Mouse (Mus musculus): Measurements from ENCODE around the gene Hist2h2bb. TPM values are rescaled to one million over a fixed set of nuclear protein-coding genes. Genes with fewer than 3 reads are reported as not detected.

Hist2h2bb gene
- polyA plus RNA-seq, 1 experiment from 2014 or later: 23.7 TPM

DNA sequence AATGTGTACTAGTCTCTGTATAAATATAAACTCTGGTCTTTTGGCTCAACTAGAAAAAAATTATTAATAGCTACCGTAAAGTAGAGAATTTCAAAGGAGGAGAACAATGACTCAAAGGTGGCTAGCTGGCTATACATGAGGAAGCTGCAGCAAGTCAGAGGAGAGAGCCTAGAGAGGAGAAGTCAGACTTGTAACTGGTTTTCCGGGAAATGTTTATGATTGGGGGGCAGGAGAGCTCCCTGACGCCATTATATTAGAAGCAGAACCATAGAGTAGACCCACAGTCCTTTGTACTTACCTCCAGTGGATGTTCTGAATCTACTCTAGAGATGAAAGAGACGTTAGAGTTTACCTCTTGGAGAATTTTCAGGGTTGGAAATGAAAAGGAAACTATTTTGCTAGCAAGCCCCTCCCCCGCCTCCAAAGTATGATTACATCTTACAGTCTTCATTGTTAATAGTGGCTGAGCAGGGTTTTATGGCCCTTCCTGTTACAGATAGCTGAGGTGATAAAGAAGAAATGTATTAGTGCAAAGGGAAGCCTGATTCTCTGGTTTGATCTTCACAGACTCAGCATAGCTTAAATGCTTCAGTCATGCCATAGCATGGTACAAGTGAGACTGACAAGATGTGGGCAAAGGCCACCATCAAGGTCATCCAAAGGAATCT lies 13.5 kb upstream of the Hist2h2bb start:
- 0 out of 2 replicates have a peak, but pooled peaks cover 8% of the 10 kb centered on the region for H3K4me1 ChIP-seq (ENCODE audit: control insufficient read depth, insufficient read depth, low read length)
- no peaks in the 10 kb centered on the region for H3K9me3 ChIP-seq (ENCODE audit: control insufficient read depth, low read depth, low read length)
- H3K27me3 ChIP-seq (ENCODE audit: control insufficient read depth, insufficient read depth, low read length): no peaks in the 10 kb centered on the region
- H3K4me2 ChIP-seq (replicated peaks; ENCODE audit: low read depth, low read length): no peak overlapping the region
- H3K36me3 ChIP-seq (ENCODE audit: control insufficient read depth, insufficient read depth, low read length): no peaks in the 10 kb centered on the region
- 54% methylated on average over 5 of the region's 5 CpGs for WGBS
- ATAC-seq (ENCODE audit: insufficient number of reproducible peaks, insufficient read depth, low FRiP score, low read depth): no peak
- H3K27ac ChIP-seq (ENCODE audit: low read length): 0 out of 2 replicates have a peak overlapping the region, but pooled peaks have one; percentile 6
- no peak overlapping the region for H3K4me3 ChIP-seq (ENCODE audit: low read depth, low read length)
- no peak overlapping the region for H3K9ac ChIP-seq (replicated peaks; ENCODE audit: low read depth, low read length)

DNA sequence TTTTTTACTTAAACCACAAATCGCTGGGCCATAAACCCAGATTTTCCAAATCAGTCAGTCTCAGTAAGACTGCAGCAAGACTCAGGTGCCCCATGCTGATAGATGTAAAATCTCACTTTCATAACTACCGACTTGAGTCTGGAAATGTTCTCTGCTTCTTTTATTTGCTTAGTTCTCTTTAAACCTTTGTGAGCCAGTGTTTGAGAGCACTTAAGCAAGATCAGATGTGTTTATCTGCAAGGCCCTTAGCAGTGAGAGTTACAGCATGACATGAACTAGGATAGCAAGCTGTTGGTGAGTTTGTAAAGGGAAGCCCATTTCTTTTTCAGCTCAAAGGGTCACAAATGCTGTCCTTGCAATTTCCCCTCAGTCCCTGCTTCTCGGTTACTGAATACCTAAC lies 12.4 kb upstream of the Hist2h2bb start:
- H3K27me3 ChIP-seq (ENCODE audit: control insufficient read depth, insufficient read depth, low read length): no peaks in the 10 kb centered on the region
- no peak for ATAC-seq (ENCODE audit: insufficient number of reproducible peaks, insufficient read depth, low FRiP score, low read depth)
- no peaks in the 10 kb centered on the region for H3K36me3 ChIP-seq (ENCODE audit: control insufficient read depth, insufficient read depth, low read length)
- H3K9me3 ChIP-seq (ENCODE audit: control insufficient read depth, low read depth, low read length): no peaks in the 10 kb centered on the region
- no peak overlapping the region for H3K27ac ChIP-seq (ENCODE audit: low read length)
- peaks cover 13% of the 10 kb centered on the region; the same call in 1 of the 2 replicates for H3K4me1 ChIP-seq (ENCODE audit: control insufficient read depth, insufficient read depth, low read length)
- no peak overlapping the region for H3K9ac ChIP-seq (replicated peaks; ENCODE audit: low read depth, low read length)
- H3K4me2 ChIP-seq (replicated peaks; ENCODE audit: low read depth, low read length): no peak overlapping the region
- WGBS: 68% methylated on average over 3 of the region's 3 CpGs
- H3K4me3 ChIP-seq (ENCODE audit: low read depth, low read length): no peak overlapping the region

DNA sequence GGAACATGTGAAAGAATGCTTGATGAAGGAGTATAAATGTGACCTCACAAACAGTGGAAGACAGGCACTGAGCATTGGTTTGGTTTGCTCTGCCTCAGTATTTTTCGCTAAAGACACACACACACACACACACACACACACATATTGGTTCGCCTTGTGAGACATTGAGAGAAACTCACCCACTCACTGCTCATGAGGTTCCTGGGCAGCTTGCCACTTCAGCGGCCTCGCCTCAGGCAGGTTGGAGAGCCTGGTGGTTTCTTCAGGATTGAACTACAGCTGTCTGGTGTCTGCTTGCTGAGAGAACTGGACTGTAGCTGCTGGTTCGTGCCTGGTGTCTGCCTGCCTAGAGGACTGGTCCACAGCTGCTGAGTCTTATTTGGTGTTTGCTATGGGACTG lies 9.3 kb upstream of the Hist2h2bb start:
- Histone ChIP-seq H3K27ac (ENCODE audit: low read length) (no peak overlapping the region), H3K4me2 (replicated peaks; ENCODE audit: low read depth, low read length) (no peak overlapping the region), H3K9me3 (ENCODE audit: control insufficient read depth, low read depth, low read length) (no peaks in the 10 kb centered on the region), H3K4me1 (ENCODE audit: control insufficient read depth, insufficient read depth, low read length) (peaks cover 21% of the 10 kb centered on the region), H3K27me3 (ENCODE audit: control insufficient read depth, insufficient read depth, low read length) (no peaks in the 10 kb centered on the region), H3K36me3 (ENCODE audit: control insufficient read depth, insufficient read depth, low read length) (no peaks in the 10 kb centered on the region), H3K4me3 (ENCODE audit: low read depth, low read length) (no peak overlapping the region), H3K9ac (replicated peaks; ENCODE audit: low read depth, low read length) (no peak overlapping the region)
- WGBS: 94% methylated on average over 5 of the region's 5 CpGs
- no peak for ATAC-seq (ENCODE audit: insufficient number of reproducible peaks, insufficient read depth, low FRiP score, low read depth)

DNA sequence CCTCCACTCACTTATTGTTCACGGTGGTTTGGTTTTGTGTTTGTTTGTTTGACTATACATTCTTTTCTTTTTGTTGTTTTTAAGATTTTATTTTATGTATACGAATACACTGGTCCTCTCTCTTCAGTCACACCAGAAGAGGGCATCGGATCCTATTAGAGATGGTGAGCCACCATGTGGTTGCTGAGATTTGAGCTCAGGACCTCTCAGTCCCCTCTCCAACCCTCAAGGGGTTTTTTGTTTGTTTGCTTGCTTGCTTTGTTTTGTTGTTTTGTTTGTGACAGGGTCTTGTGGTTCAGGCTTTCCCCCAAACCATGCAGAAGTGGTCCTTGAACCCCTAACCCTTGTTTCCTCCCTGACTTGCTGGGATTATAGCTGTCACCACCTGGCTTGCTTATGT lies 7.9 kb upstream of the Hist2h2bb start:
- Histone ChIP-seq H3K9ac (replicated peaks; ENCODE audit: low read depth, low read length) (peak overlapping the region; percentile 79; the same call in 1 of the 2 replicates), H3K27ac (ENCODE audit: low read length) (peak overlapping the region; percentile 98), H3K4me2 (replicated peaks; ENCODE audit: low read depth, low read length) (peak overlapping the region; percentile 79), H3K4me3 (ENCODE audit: low read depth, low read length) (peak overlapping the region; percentile 58), H3K27me3 (ENCODE audit: control insufficient read depth, insufficient read depth, low read length) (no peaks in the 10 kb centered on the region), H3K36me3 (ENCODE audit: control insufficient read depth, insufficient read depth, low read length) (no peaks in the 10 kb centered on the region), H3K9me3 (ENCODE audit: control insufficient read depth, low read depth, low read length) (no peaks in the 10 kb centered on the region), H3K4me1 (ENCODE audit: control insufficient read depth, insufficient read depth, low read length) (peaks cover 13% of the 10 kb centered on the region)
- 51% methylated on average over 3 of the region's 3 CpGs for WGBS
- ATAC-seq (ENCODE audit: insufficient number of reproducible peaks, insufficient read depth, low FRiP score, low read depth): no peak

DNA sequence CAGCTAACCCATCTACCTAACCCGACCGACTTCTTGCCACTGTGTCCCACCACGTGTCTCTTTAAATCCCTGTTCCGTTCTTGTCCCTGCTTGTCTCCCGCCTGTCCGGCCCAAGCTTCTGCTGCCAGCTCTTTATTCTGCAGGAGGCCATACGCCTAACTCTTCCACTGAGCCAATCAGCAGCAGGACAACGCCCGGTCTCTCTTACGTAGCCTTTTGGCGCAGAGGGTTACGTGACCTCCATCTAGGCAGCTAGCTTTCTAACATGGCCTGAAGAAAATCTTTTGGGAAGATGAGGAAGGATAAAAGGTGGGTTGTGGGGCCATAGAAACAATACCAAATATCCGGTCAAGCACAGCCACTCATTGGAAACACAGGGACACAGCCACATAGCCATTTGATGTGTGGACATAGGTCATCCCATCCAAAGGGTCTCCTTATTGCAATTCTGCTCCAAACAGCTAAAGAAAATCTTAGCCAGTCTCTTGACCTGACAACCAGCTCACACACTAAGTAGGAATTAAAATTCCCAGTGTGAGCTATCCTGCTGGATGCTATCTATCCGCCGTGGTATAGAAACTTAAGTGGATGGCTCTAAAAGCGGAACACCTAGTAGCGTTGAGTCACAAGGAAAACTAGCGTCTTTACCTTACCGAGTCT lies 7.2 kb upstream of the Hist2h2bb start:
- Histone ChIP-seq H3K9ac (replicated peaks; ENCODE audit: low read depth, low read length) (peak overlapping the region; percentile 79), H3K4me3 (ENCODE audit: low read depth, low read length) (peak overlapping the region; percentile 58), H3K9me3 (ENCODE audit: control insufficient read depth, low read depth, low read length) (no peaks in the 10 kb centered on the region), H3K4me2 (replicated peaks; ENCODE audit: low read depth, low read length) (peak overlapping the region; percentile 79), H3K4me1 (ENCODE audit: control insufficient read depth, insufficient read depth, low read length) (peaks cover 13% of the 10 kb centered on the region), H3K27me3 (ENCODE audit: control insufficient read depth, insufficient read depth, low read length) (no peaks in the 10 kb centered on the region), H3K36me3 (ENCODE audit: control insufficient read depth, insufficient read depth, low read length) (no peaks in the 10 kb centered on the region), H3K27ac (ENCODE audit: low read length) (peak overlapping the region; percentile 98)
- under 1% methylated on average over 19 of the region's 19 CpGs for WGBS
- ATAC-seq (ENCODE audit: insufficient number of reproducible peaks, insufficient read depth, low FRiP score, low read depth): peak; percentile 88

DNA sequence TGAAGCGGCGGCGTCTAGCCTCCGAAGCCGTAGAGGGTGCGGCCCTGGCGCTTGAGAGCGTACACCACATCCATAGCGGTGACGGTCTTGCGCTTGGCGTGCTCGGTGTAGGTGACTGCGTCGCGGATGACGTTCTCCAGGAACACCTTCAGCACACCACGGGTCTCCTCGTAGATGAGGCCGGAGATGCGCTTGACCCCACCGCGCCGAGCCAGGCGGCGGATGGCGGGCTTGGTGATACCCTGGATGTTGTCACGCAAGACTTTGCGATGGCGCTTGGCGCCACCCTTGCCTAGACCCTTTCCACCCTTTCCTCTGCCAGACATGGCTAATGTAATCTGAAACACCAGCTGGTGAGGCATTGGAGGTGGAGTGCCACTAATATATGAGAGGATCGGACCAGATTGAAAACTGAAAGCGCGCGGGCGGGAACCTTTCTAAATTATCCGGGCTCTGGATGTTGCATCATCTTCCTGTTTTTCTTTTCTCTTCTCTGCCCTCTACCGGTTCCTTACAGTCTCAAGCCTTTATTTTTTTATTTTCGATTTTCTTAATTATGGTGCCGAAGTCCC lies 6.5 kb upstream of the Hist2h2bb start, which contains the start of gene Hist2h4:
Gene Hist2h4, minus strand, starts transcription at position 333 of the 572 bp plus-strand sequence.
- no peaks in the 10 kb centered on the region for H3K27me3 ChIP-seq (ENCODE audit: control insufficient read depth, insufficient read depth, low read length)
- WGBS: under 1% methylated on average over 40 of the region's 40 CpGs
- peak; percentile 87 for ATAC-seq (ENCODE audit: insufficient number of reproducible peaks, insufficient read depth, low FRiP score, low read depth)
- no peaks in the 10 kb centered on the region for H3K36me3 ChIP-seq (ENCODE audit: control insufficient read depth, insufficient read depth, low read length)
- H3K9me3 ChIP-seq (ENCODE audit: control insufficient read depth, low read depth, low read length): no peaks in the 10 kb centered on the region
- peak within 1 kb of the TSS; percentile 79 for H3K4me2 ChIP-seq (replicated peaks; ENCODE audit: low read depth, low read length)
- peak within 1 kb of the TSS; percentile 98 for H3K27ac ChIP-seq (ENCODE audit: low read length)
- peak within 1 kb of the TSS; percentile 58 for H3K4me3 ChIP-seq (ENCODE audit: low read depth, low read length)
- peak within 1 kb of the TSS; percentile 79 for H3K9ac ChIP-seq (replicated peaks; ENCODE audit: low read depth, low read length)
- peaks cover 16% of the 10 kb centered on the region for H3K4me1 ChIP-seq (ENCODE audit: control insufficient read depth, insufficient read depth, low read length)

DNA sequence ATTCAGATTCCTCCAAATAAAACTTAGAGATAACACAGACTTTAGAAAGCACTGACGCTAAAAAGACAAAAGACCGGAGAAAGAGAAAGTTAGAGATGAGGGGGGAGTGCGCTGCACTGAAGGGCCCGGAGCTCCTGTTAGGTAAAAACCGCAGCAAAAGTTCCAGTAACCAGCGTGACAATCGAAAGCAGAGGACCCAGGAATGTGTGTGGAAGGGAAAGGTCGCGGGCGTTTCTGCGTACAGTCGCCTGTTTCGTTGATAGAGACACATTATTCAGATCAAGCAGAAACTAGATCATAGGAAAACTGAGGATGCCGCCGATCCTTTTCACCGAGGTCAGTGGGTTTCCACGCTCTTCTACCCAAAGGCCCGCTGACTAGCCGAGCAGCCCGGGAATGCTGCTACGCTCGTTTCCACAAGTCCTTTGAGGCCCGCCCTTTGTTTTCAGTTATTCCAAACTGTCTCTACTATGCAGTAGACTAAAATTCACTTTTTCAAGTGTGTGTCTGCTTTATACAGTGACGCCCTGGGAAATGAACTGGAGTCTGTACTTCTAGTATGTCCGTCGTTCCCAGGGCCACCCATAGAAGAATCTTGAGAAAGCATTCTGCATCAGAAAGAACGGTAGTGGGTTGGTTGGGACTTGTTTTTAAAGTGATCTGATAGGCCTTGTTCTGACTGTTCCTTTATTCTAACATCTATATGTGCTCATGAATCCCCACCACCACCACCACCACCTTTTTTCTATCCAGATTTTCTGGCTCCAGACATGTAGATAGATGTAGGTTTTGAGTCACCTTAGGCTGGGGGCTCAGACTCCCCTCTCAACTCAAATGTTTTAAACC lies 5.8 kb upstream of the Hist2h2bb start:
- H3K4me1 ChIP-seq (ENCODE audit: control insufficient read depth, insufficient read depth, low read length): peaks cover 16% of the 10 kb centered on the region
- peak overlapping the region; percentile 58 for H3K4me3 ChIP-seq (ENCODE audit: low read depth, low read length)
- H3K27me3 ChIP-seq (ENCODE audit: control insufficient read depth, insufficient read depth, low read length): no peaks in the 10 kb centered on the region
- H3K9me3 ChIP-seq (ENCODE audit: control insufficient read depth, low read depth, low read length): no peaks in the 10 kb centered on the region
- H3K4me2 ChIP-seq (replicated peaks; ENCODE audit: low read depth, low read length): peak overlapping the region; percentile 79
- ATAC-seq (ENCODE audit: insufficient number of reproducible peaks, insufficient read depth, low FRiP score, low read depth): no peak
- peak overlapping the region; percentile 79 for H3K9ac ChIP-seq (replicated peaks; ENCODE audit: low read depth, low read length)
- H3K36me3 ChIP-seq (ENCODE audit: control insufficient read depth, insufficient read depth, low read length): no peaks in the 10 kb centered on the region
- 6% methylated on average over 27 of the region's 27 CpGs for WGBS
- peak overlapping the region; percentile 98 for H3K27ac ChIP-seq (ENCODE audit: low read length)

DNA sequence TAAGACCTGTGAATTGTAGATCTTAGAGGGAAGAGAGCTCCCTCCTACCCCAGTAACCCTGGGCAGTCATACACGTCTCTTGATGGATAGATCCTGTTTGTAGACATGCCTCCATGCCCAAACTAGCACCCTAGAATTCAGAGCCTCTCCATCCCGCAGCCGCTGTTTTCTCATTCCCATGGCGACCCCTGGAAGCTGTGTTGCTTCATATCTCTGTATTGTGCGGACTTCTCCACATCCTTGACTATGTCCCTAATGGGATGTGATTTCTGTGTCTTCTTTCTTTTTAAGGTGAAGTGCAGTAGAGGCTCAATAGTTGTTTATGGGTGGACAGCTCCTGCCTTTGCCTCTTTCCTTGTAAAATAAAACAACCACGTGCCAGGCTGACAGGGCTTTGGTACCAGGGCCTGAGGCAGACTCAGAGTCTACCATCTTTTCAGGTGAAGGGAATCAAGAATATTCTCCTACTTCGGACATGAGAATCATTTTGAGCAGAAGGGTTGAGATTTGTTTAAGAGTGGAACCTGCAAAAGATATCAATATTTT lies 5.1 kb upstream of the Hist2h2bb start:
- ATAC-seq (ENCODE audit: insufficient number of reproducible peaks, insufficient read depth, low FRiP score, low read depth): no peak

More for the DNA sequence above, 5.1 kb upstream of the Hist2h2bb start:
- peak overlapping the region; percentile 79; the same call in 1 of the 2 replicates for H3K9ac ChIP-seq (replicated peaks; ENCODE audit: low read depth, low read length)
- peak overlapping the region; percentile 58; the same call in 1 of the 2 replicates for H3K4me3 ChIP-seq (ENCODE audit: low read depth, low read length)
- H3K9me3 ChIP-seq (ENCODE audit: control insufficient read depth, low read depth, low read length): no peaks in the 10 kb centered on the region
- peak overlapping the region; percentile 98 for H3K27ac ChIP-seq (ENCODE audit: low read length)
- H3K27me3 ChIP-seq (ENCODE audit: control insufficient read depth, insufficient read depth, low read length): no peaks in the 10 kb centered on the region
- peak overlapping the region; percentile 79 for H3K4me2 ChIP-seq (replicated peaks; ENCODE audit: low read depth, low read length)
- 71% methylated on average over 7 of the region's 7 CpGs for WGBS
- no peaks in the 10 kb centered on the region for H3K36me3 ChIP-seq (ENCODE audit: control insufficient read depth, insufficient read depth, low read length)
- H3K4me1 ChIP-seq (ENCODE audit: control insufficient read depth, insufficient read depth, low read length): peaks cover 16% of the 10 kb centered on the region

Data from stomach, embryonic 14.5 days (tissue).